Mouse (Mus musculus): ENCODE results near the gene Sgsm1.

Sgsm1 gene

DNA sequence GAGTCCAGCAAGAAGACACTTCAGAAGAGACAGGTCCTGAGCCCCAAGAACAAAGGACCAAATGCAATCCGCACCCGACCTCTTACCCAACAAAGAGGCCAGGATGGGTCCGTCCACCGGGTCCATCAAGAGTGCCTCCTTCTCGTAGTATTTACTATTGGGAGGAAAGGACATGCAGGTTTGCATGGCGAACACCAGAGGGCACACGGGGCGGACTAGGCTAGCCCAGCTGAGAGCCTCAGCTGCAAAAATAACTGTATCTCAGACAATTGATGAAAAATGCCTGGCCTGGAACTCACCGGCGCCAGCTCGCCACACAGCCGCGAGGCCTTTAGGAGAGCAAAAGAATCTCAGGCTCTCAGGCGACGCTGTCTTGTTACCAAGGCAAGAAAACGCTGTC, 25.0 kb downstream of the Sgsm1 start:
- DNase-seq (ENCODE audit: low spot score in 2 of 2), result no peak

- DNase-seq (ENCODE audit: low spot score in 2 of 2), result peak in 1 of 2 experiments; percentile 34
Measured at GRCm38 (mm10) chr5:113283726-113284125, 26.9 kb downstream of the Sgsm1 start.

DNA sequence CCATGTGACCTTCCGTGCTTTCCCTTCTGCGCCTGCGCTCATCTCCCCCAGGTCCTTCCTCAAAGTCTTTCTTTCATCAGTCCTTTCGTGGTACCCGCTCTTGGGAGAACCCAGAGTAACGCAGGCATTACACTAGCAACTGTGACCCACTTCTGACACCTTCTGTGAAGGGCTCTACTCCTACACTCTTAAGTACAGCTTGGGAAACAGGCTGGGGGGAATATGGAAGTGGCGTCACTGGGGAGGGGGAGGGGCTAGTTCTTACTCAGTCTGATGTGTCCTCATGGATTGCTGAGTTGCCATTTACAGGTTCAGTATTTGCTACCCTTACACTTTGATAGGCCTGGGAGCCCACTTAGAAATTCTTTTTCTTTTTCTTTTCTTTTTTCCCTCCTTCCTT, 29.0 kb downstream of the Sgsm1 start:
- no peak for DNase-seq (ENCODE audit: low spot score in 2 of 2)

DNA sequence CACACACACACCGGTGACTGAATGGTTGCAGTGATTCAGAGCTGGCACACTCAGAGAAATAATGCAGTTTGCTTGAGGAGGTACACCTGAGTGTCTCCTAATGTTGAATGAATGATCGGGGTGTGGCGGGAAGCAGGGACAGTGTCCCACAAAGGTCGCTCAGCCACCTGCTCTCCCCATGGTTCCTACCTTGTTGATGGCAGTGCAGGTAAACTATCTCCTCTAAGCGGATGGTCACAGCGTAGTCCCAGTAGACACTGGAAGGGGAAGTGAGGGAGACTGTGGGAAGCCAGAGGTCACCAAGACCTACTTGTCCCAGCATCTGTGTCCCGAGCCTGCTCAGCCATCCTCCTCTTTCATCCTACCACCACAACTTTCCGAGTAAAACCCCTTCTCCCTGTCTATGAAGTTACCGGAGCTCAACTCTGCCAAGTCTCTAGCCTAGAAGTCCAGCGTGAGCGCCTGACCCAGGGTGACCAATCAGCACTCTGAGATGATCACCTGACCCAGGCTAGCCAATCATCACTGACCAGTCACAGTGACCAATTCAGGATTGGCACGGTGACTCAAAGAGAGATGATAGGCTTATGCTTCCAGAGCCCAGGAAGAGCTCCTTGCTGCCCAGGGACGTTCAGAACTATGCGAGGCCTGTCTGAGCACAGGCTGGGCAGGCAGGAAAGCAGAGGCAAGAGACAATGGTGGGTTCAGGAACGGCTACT, 30.3 kb downstream of the Sgsm1 start:
- DNase-seq (ENCODE audit: low spot score in 2 of 2), result no peak

- DNase-seq (ENCODE audit: low spot score in 2 of 2), result no peak
Measured at GRCm38 (mm10) chr5:113275839-113276238, 34.7 kb downstream of the Sgsm1 start.

DNA sequence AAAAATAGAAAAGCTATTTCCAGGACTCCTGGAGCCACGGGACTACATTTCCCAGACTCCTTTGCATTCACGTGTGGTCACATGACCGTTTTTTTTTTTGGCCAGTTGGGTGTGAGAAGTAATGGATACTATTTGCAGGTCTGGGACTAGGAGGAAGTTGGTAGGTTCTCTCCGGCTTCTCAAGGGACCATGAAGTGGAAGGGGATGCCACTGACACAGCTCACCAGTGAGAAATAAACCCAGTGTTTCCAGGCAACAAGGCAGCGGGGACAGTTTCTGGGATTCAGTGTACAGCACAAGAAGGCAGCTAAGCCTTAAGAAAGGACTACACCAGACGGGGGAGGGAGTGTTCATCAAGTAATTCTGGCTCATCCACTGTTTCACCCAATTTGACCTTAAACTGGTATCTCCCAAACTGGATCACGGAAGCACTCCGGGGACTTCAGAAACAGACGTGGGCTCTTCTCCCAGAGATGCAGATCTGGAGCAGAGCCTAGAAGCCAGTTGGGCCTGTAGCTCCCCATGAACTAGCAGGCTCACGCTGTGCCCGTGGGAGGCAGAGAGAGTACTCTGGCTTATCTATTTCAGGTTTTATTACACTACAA, 39.3 kb downstream of the Sgsm1 start:
- DNase-seq (ENCODE audit: low spot score in 2 of 2), result no peak

- no peak for DNase-seq (ENCODE audit: low spot score in 2 of 2)
Measured at GRCm38 (mm10) chr5:113270043-113270442, 40.5 kb downstream of the Sgsm1 start.

DNA sequence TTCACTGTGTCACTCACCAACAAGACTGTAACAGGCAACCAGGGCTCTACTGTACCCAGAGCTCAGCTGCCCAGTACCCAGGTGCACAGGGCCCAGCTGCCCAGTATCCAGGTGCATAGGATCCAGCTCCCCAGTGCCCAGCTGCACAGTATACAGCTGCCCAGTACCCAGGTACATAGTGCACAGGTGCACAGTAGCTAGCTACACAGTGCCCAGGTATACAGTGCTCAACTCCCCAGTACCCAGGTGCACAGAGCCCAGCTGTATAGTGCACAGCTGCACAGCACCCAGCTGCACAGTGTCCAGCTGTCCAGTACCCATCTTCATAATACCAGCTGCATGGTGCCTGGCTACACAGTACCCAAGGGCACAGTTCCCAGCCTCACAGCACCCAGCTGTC, 42.3 kb downstream of the Sgsm1 start:
- DNase-seq (ENCODE audit: low spot score in 2 of 2), result no peak

GRCm38 (mm10) chr5:113265637-113266036, 44.9 kb downstream of the Sgsm1 start:
- no peak for DNase-seq (ENCODE audit: low spot score in 2 of 2)

- no peak for DNase-seq (ENCODE audit: low spot score in 2 of 2)
Measured at GRCm38 (mm10) chr5:113250806-113251205, 59.8 kb downstream of the Sgsm1 start.

DNA sequence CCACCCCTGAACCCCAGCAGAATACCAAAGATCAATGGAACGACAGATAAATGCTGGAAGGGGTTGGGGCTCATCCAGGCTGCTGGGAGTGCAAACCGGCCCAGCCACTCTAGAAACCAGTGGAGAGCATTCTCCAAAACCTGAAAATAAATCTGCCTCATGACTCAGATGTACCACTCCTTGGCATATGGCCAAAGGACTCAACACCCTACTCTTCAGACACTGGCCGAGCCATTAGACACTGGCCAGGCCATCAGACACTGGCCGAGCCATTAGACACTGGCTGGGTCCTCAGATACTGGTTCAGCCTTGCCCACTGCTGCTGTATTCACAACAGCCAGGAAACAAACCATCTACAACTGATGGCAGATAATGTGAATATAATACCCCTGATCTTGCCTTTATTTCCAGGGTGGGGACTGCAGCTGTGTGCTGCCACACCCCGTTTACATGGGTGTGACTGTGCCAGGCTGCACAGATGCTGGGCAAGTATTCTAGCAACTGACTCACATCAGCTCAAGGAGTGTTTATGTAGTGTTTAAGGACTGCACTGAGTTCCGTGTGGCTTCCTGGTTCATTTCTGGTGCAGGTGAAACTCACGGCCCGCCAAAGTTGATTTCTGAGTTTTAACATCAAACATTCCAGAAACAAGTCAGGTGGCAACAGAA, 61.2 kb downstream of the Sgsm1 start:
- no peak for DNase-seq (ENCODE audit: low spot score in 2 of 2)

DNA sequence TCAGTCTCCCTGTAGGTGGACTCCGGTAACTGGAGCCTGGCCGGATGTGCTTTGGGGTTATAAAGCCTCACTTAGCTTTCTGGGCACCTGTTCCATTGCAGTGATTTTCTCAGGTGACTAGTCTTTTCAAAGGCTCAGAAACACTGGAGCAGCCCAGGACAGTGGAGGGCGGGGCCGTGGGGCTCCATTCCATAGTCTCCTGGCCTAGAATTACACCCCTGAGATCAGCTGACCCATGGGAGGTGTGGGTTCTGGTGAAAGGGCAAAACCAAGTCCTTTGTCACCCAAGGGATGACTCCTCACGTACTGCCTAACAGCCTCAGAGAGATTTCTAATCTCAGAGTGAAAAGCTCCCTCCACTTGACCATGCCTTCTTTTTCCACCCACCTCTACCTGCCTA, 80.4 kb downstream of the Sgsm1 start:
- no peak for DNase-seq (ENCODE audit: low spot score in 2 of 2)

DNA sequence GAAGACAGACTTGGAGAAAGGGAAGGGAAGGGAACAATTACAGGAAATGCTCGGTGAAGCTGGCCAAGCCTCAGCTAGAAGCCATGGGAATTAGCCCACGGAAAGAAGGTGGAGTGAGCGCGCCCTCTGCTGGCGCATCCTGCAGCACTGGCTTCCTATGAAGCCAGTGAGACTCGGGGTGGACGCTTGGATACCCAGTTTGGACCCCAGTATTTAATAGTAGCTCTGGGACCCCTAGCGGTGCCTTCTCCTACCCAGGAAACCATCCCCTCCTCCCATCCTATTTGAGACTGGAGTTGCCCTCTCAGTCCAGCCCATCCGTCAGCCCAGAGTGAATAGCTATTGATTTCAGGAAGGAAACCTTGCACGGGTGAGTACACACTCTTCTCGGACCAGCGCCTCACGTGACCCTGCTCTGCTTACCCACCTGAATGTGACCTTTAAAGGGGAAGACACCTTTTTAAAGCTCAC, 83.9 kb downstream of the Sgsm1 start, which contains the start of gene Tmem211:
TSS of gene Tmem211 (plus strand) at position 278 of the 471 bp plus-strand sequence.
- peak; percentile 14 to 27 for DNase-seq (ENCODE audit: low spot score in 2 of 2)

DNA sequence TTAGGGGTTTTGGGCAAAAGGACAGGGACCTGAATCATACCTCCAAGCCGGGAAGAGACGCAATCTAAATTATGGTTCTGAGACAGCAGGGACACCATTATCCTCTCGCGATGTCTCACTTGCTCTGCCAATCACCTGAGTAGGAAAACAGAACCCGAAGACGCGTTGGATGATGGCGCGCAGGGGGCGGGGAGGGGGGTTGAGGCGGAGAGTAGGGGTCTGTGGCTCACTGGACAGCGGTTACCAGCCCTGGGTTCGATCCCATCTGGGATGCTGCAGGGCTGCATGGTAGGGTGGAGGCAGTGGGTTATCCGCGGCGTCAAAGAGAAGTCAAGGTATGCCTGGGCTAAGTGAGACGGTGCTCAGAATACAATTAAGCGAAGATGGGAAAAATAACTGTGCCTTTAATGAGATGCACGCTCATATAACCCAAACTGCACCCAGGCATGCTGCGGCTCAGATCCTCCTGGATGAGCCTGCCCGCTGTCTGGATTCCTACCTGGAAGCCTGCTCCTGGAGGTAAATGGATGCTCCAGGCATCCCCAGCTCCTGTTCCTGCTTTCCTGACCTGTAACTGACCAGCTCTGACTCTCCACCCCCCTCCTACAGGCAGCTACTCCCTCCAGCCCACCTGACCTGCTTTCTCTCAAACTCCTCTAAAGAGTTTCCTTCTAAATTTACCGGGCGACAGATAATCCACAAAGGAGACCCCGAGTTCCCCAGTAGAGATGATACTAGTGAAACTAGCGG, 84.7 kb downstream of the Sgsm1 start:
- no peak for DNase-seq (ENCODE audit: low spot score in 2 of 2)

GRCm38 (mm10) chr5:113225271-113225670, 85.3 kb downstream of the Sgsm1 start:
- DNase-seq (ENCODE audit: low spot score in 2 of 2), result no peak

DNA sequence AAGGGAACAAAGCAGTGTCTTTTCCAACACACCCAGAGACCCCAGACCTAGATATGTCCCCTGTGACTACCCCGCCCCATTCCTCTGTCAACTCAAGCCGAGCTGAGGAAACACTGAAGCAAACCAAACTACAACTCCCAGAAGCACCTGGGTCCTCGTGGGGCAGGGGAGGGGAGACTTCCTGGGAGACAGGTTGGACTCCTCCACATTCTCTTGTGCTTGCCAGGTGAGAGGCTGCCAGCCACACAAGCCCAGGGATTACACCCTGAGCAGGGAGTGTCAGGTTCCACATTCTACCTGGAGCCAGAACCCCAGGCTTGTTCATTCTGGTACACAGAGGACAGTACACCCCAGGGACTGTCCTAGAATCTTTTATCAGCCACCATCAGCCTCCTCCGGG, 86.7 kb downstream of the Sgsm1 start:
- no peak for DNase-seq (ENCODE audit: low spot score in 2 of 2)

- DNase-seq (ENCODE audit: low spot score in 2 of 2), result peak; percentile 36 to 51
Measured at GRCm38 (mm10) chr5:113221147-113221865, 89.3 kb downstream of the Sgsm1 start, which contains the start of gene 2900026A02Rik. 2900026A02Rik (minus strand) TSS chr5:113221236.

GRCm38 (mm10) chr5:113220383-113221146, 90.0 kb downstream of the Sgsm1 start:
- DNase-seq (ENCODE audit: low spot score in 2 of 2), result no peak

DNA sequence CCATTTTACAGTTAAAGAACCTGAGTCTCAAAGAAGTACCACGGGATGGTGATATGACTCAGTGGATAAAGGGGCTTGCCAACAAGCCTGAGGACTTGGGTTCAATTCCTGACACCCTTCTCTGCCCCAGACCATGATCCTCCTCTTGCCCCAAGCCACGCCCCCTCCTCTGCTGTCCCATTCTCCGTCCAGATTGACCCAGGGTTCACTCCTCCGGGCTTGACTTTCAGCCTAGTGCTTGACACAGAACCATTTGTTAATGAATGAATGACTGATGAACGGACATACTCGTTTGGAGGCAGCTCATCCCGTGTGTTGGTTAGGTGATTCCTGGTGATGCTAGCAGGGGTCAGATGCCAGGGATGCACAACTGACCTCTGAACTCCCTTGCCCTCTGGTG, 90.7 kb downstream of the Sgsm1 start:
- no peak for DNase-seq (ENCODE audit: low spot score in 2 of 2)

DNA sequence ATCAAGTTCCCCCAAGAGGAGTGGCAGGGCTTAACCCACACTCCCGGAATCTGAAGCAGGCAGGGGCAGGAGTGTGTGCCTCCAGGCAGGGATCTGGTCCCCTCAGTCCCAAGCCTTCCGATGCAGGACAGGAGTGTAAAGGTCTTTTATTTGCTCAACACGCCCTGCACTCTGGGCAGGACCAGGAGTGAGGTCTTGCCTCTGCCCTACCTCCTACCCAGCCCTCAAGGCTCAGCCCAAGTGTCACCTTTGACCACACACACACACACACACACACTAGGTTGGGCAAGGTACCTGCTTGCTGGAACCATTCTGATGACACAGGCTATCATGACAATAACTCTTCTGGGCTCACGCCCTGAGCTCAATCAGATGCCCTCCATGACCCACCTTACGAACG, 91.1 kb downstream of the Sgsm1 start:
- no peak for DNase-seq (ENCODE audit: low spot score in 2 of 2)
